Mouse (Mus musculus): ENCODE results near the gene Dok3.

The Dok3 gene

DNA sequence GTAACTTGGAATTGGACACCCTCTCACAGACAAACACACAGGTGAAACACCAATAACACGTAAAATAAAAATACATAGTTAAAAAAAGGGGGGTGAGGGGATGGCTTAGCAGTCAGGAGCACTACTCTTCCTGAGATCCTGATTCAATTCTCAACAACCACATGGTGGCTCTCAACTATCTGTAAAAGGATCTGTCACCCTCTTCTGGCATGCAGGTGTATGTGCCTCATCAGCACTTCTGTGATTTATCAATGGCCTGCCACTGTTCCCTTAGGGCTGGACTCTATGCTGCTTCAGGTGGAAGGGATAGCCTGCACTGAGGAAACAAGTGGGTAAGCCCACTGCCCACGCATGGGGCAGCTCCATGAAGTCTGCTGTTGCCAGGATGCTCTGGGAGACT lies 11.8 kb upstream of the Dok3 start:
- DNase-seq (ENCODE audit: low read depth, low spot score), result no peak

DNA sequence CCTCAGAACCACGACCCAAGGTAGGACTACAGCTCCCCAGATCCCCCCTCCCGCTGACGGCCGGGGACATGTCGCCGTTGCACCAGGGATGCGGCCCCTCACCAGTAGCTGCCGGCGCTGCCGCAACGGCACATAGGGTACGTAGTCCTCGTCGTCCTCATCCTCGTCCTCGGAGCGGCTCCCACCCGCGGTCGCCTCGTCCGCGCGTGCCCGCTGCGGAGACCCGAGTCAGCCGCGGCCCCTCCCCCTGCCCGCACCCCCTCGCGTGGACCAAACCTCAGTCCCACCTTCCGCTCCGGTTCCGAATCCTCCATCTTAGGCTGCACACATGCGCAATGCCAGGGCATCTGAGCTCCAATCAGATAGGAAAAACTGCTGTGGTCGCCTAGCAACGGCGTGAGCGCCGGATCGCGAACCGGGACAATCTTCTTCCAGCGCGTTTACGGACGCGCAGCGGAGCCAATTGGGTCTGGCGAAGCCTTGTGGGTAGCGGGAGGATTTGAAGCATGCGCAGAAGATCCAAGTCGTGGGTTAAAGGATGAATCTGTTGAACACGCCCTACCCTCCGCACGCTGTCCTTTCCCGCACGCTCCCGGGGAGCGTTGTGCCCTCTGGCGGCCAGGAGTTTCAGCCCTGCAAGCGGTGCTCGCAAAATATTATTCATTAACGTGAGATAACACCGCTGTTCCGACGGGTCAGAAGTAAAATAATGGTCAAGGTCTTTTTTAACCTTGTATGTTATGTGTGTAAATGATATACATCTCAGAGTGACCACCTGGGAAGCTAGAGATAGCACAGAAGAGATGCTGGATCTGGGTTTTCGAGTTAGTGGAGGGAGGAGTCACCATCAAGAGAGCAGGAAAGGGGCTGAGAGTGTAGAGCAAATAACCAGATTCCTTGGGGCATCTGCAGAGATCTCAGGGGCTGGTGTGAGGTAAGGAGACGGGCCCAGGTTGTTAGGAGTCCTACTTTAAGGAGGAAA lies 7.4 kb upstream of the Dok3 start, which contains the start of gene Ddx41:
TSS of gene Ddx41 (minus strand) at position 465 of the 982 bp plus-strand sequence.
- DNase-seq (ENCODE audit: low read depth, low spot score), result peak; percentile 98

- DNase-seq (ENCODE audit: low read depth, low spot score), result no peak
Measured at GRCm38 (mm10) chr13:55535796-55536193, 6.7 kb upstream of the Dok3 start.

GRCm38 (mm10) chr13:55535191-55535590 lies 6.1 kb upstream of the Dok3 start:
- DNase-seq (ENCODE audit: low read depth, low spot score), result no peak

DNA sequence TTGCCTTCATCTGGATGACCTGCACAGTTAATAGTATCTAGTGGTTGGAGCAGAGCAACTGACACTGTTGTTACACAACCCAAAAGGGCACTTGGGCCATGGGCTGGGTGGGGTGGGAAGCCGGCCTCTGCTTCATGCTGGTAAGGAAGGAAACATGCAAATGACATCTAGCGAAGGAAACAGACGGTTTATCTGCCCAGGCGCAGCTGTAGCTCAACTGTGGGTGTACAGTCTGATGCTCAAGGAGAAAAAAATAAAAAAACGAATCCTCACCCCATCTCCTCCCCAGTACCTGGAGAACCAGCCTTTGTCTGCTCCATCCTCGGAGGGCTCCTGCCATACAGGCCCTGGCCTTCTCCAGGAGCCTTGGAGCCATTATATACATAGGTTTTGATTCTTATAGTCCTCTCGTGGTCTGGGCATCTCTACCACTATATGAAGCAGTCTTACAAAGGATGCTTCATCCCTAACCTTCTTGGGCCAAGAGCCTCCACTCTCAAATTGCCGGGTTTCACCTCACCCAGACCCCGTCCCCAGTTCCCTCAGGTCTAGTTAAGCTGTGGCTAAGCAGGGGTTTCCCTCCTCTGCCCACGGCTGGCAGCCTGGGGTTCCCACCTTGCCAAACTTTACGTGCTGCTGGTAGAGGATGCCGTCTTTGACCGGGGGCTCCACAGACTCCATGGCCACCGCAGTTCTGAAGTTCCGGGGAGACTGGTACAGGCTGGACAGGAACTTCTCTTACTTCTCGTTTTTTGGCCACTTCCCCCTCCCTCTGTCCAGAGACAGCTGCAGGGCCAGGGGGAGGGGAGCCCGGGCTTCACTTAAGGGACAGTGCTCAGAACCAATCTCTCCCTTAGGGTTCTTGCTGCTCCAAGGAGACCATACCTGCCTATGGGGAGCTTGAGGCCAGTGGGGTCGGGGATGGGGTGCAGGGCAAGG lies 993 bp downstream of the Dok3 start:
- no peak for DNase-seq (ENCODE audit: low read depth, low spot score)

- DNase-seq (ENCODE audit: low read depth, low spot score), result no peak
Measured at GRCm38 (mm10) chr13:55527212-55527611, 1.9 kb downstream of the Dok3 start.

DNA sequence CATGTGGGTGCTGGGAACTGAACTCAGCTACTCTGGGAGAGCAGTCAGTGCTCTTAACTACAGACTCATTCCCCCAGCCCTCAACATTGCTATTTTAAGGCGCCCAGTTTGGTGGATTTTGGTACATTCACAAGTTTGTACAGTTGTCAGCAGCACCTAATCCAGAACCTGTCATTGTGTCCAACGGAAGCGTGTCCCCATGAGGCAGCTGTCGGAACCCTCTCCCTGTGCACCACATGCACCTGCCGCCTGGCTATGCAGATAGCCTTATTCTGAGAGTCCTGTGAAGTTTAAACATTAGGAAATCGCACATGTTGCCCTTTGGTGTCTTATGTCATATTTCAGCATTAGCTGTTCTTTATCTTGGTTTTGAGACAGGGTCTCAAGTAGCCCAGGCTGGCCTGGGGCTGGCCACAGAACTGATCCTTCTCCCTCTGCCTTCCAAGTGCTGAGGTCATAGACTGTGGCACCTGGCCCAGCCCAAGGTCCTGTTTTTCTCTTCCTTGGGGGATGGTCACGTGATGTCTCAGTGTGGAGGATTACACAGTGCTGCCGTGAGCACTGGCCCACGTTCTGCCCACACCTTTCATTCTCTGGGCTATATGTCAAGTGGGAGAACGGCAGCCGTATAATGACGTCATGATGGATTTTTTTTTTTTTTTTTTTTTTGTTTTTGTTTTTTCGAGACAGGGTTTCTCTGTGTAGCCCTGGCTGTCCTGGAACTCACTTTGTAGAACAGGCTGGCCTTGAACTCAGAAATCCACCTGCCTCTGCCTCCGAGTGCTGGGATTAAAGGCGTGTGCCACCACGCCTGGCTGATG lies 3.2 kb downstream of the Dok3 start:
- no peak for DNase-seq (ENCODE audit: low read depth, low spot score)

DNA sequence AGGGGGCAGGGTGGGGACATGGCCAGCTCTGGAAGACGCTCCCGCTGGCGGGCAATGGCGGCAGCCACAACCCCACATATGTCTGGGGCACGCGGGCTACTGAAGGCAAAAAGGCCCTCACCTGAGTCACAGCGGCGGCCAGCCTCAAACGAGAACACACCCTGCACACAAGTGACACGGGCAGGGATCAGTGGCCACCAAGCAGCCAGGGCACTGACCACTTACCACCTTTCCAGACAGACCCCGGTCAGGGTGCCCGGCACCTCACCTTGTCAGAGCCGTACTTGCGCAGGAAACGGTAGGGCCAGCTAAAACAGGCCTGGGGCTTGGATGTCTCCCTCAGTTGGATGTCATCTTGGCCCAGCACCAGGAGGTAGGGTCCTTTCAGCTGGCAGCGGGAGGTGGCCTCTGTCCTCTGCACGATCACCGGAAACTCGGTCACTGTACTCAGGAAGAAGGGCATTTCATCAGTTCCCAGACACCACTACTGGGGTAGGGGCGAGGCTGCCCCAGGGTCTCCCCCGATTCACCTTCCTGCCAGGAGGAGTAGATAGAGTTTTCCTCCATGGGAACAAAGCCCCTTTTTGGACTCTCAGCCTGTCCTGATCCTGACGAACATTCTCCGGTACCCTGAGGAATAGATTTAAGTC lies 5.0 kb downstream of the Dok3 start:
- no peak for DNase-seq (ENCODE audit: low read depth, low spot score)

DNA sequence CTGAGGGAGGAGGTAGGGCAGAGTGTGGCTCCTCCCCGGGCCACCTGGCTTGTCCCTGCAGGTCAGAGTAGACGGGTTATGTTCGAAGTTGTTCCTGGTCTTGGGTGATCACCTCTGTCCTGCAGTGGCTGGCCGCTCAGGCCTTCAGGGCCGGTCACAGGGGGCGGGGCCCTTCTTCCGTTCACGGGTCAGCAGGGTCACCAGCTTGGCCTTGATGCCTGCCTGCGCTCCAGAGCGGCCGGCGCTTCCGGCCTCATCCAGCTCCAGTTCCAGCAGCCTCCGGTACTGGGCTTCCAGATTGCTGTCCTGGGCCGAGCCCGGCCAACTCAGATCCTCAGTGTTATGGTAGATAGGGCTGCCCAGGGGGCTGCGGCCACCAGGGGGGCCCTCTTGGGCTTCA lies 5.8 kb downstream of the Dok3 start:
- no peak for DNase-seq (ENCODE audit: low read depth, low spot score)

DNA sequence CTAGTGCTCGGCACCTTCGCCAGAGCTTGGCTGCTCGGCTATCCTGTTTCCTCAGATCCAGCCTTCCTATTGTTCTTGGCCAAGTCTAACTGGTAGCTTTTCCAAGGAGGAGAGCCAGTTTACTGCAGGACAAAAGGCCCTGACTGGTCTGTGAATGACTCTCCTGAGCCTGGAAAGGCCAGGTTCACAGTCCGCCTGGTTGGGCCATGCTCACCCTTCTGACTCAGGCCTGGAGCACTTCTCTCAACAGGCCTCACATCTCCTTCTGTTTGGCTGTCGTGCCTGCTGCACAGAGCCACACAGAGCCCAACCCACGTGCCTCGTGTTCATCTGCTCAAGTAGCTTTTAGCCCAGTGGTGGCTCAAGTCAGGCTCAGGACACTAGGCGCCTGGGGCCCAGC lies 6.4 kb downstream of the Dok3 start:
- DNase-seq (ENCODE audit: low read depth, low spot score), result no peak

- DNase-seq (ENCODE audit: low read depth, low spot score), result no peak
Measured at GRCm38 (mm10) chr13:55519606-55520005, 9.5 kb downstream of the Dok3 start.

GRCm38 (mm10) chr13:55516955-55517354 lies 12.1 kb downstream of the Dok3 start:
- peak; percentile 63 for DNase-seq (ENCODE audit: low read depth, low spot score)

DNA sequence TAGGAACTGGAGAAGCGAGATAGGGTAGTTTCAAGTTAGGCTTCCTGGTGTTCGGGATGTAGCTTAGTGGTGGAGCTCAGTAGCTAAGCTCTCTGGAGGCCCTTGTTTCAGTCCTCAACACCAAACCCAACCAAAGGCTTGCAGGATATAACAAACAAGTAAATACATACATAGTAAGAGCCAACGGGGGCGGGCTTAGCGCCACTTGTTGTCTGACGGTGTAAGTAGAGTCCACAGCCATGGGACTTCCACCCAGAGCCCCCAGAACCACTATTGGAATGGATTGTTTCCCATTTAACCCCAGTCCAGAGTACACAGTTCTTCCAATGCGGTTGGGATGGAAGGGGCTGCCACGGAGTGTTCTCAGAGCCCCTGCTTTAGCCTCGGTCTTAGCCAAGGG lies 15.3 kb downstream of the Dok3 start:
- DNase-seq (ENCODE audit: low read depth, low spot score), result no peak

DNA sequence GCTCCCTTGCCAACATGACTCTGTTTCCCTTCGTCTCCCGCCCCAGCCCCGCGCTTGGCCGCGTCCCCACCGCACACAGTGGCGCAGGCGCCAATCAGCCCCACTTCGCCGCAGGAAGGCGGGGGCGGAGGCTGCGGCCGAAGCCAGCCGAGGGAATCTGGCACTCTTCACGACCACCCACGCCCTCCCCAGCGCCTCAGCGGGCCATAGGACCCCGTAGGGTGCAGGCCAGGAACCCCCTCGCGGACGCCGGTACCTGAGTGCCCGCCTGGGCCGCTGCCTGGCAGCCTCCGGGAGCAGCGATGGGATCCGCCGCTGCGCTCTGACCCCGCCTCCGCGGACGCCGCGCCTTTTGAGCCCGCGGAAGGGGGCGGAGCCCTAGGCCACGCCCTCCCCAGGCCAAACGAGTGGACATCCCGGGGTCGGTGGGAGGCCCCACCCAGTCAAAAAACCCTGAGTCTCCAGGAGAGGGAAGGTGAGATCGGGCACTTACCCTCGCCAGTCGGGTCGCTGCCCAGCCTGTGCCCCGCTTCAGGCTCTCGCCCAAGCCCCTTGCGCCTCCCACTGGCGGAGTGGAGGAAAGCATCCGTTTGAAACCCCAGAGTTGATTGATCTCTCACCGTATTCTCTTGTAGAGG lies 15.9 kb downstream of the Dok3 start, which contains the start of gene Pdlim7:
TSS of gene Pdlim7 (minus strand) at position 566 of the 638 bp plus-strand sequence.
- DNase-seq (ENCODE audit: low read depth, low spot score), result peak; percentile 54

DNA sequence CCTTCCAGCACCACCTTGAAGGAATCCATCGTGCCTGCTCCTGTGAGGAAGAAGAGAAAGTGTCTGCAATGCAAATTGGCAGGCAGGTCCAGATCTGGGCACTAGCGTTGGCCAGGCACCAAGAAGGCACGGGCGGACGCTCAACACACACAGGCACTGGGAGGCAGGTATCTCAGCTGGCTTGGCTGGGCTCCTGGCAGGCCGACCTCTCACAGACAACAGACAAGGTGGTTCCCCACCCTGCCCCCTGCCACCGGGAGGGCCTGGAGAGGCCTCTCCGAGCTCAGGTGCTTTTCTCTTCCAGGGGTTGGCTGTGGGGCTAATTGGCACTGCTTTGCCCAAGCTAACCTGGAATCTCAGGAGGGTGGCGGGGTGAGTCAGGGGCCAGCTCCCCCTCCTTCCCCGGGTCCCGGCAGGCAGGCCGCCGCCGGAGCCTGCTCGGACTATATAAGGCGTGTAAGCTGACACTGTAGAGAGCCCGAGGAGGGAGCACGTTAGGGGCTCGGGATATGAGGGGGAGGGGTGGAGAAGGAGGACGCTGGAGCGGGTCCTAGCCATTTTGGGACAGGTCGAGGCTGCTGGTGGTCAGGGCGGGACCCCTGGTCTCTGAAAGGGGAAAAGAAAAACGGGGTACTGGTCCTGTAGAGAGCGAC lies 16.6 kb downstream of the Dok3 start:
- no peak for DNase-seq (ENCODE audit: low read depth, low spot score)

- no peak for DNase-seq (ENCODE audit: low read depth, low spot score)
Measured at GRCm38 (mm10) chr13:55511492-55511861, 17.6 kb downstream of the Dok3 start.

DNA sequence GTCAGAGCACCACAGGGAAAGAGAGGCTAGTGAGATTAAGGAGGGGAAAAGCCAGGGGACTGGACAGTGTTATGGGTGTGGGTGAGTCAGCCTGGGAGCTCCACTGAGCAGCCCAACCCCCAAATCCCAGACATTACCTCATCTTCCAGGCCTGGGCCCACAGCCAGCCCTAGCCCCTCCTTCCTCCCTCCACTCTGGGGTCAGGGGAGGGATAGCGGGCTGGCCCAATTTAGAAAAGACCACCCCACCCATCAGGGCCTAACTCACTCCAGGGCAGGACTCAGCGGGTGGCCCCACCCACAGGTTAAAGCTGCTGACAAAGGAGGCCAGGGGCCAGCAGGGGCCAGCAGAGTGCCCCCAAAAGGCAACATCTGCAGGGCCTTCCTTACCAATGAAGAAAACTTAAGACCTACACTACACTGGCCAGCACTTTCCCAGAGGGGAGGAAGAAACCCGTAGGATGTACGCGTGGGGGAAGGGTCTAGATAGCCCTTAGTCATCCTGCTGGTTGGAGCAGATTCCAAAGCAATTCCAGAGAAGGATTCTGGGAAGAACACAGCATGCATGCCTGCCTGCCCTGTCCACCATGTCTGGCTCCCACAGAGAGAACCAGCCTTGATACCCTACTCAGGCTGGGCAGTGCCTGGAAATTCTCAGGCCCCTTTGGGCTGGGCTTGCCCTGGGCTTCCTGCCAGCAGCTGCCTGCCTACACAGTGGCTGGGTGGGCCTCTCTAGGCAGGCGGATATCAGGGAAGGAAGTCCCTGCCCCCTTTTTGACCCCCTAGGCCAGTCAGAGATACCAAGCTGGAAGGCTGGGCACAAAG lies 18.2 kb downstream of the Dok3 start:
- DNase-seq (ENCODE audit: low read depth, low spot score), result no peak

GRCm38 (mm10) chr13:55510332-55510667 lies 18.8 kb downstream of the Dok3 start:
- DNase-seq (ENCODE audit: low read depth, low spot score), result no peak

DNA sequence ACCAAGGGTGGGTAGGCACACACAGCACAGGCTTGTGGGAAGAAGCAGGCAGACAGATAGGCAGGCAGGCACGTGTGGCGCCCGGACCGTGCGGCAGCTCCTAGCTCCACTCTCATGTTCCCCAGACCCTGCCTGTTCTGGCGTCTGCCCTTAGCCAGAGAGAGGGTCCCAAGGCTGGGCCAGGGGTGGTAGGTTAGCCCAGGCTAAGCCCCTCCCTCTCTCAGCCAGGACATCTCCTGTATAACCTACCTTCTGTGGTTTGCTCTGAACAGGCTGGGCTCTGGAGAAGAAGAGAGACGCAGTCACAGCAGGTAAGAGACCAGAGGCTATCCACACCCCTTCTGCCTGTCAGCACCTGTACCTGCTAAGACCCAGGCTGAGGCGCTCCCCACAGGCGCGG lies 20.6 kb downstream of the Dok3 start:
- no peak for DNase-seq (ENCODE audit: low read depth, low spot score)

Data from brain, embryonic 18.5 days (tissue).